Mouse (Mus musculus): ENCODE data around the gene Olfr1049.
"Not testable (repeated sequence)": the region's sequence is repeated elsewhere in the genome, so short reads cannot be mapped to it uniquely, and the experiment has no call there.

Gene Olfr1049

DNA sequence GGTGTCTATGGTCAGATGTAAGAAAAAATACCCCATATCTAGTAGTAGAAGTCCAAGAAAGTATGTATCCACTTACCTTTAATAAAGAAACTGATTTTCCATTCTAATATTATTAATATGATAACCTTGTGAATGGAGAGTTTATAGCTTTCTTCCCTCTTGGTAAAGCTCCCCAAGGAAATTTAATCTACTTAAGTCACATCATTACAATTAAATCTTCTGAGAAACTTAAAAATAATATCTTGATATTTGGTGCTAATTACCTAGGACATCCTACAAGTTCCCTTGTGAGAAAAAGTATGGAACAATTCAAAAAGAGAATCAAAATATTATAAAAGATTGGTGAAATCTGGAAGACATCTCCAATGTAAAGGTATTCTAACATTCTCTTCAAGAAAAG is at the start of gene Olfr1049:
Olfr1049 (minus strand) TSS at position 101 of the 400 bp plus-strand sequence.
- TF ChIP-seq GATA4 (IDR thresholded peaks at IDR 0.05; ENCODE audit: insufficient replicate concordance, low read length), result not testable (repeated sequence)

DNA sequence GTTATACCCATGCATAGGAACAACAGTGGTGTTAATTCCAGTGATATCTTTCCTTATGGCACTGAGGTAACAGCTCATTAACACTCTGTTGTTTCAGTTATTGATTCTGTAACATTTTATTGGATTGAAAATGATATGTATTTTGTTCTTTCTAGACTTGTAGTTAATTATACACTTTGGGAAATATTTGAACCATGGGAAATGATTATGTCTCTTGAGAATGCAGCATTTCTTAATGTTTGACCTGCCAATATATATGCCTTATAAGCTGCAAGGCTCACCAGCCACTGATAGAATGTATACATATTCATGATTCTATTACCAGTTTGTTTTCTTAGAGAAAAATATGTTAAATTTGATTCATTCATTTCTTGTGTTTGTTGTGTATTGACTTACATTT is 34.0 kb upstream of the Olfr1049 start, which contains the start of gene Olfr1052:
Olfr1052 (plus strand) TSS at position 301 of the 400 bp plus-strand sequence.
- no peak for TF ChIP-seq GATA4 (IDR thresholded peaks at IDR 0.05; ENCODE audit: insufficient replicate concordance, low read length)

DNA sequence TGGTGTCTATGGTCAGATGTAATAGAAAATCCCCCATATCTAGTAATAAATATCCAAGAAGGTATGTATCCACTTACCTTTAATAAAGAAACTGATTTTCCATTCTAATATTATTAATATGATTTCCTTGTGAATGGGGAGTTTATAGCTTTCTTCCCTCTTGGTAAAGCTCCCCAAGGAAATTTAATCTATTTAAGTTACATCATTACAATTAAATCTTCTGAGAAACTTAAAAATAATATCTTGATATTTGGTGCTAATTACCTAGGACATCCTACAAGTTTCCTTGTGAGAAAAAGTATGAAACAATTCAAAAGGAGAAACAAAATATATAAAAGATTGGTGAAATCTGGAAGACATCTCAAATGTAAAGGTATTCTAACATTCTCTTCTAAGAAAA is 20.9 kb upstream of the Olfr1049 start, which contains the start of gene Olfr1051:
Olfr1051 (minus strand) TSS at position 101 of the 400 bp plus-strand sequence.
- TF ChIP-seq GATA4 (IDR thresholded peaks at IDR 0.05; ENCODE audit: insufficient replicate concordance, low read length), result not testable (repeated sequence)

DNA sequence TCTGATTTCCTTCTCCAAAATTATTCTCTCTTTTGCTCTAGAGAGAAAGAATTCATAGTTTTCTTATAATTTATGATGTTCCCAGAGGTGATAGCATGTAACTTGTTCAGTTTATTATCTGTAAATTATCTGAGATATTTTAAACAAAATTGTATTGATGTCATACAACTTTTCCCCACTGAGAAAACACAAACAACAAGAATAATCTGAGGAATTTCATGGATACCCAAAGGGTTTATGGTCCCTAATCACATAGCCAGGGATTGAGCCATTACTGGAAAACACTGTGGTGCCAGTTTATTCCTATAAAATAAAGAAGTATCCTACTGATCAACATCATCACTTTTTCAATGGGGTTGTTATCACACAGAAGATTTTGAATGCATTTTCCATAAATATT is 17.9 kb downstream of the Olfr1049 start, which contains the start of gene Olfr1048:
Olfr1048 (minus strand) TSS at position 101 of the 400 bp plus-strand sequence.
- no peak for TF ChIP-seq GATA4 (IDR thresholded peaks at IDR 0.05; ENCODE audit: insufficient replicate concordance, low read length)

DNA sequence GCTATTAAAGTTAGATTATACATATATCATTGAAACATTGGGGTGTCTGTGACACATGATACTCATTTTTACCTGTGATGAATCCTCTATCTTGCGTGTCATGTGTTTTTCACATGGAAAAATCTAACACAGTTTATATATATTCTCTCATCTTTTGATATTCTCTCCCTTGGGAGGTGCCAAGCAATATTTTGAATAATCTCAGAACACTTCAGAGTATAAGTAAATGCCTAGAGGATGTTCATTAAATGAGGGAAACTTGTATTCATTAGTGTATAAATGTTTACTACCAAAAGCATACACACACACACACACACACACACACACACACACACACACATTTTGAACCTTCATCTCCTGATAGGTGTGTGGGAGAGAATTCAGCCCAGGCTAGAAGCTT is 26.8 kb downstream of the Olfr1049 start, which contains the start of gene Olfr1047:
Olfr1047 (minus strand) TSS at position 101 of the 400 bp plus-strand sequence.
- no peak for TF ChIP-seq GATA4 (IDR thresholded peaks at IDR 0.05; ENCODE audit: insufficient replicate concordance, low read length)

DNA sequence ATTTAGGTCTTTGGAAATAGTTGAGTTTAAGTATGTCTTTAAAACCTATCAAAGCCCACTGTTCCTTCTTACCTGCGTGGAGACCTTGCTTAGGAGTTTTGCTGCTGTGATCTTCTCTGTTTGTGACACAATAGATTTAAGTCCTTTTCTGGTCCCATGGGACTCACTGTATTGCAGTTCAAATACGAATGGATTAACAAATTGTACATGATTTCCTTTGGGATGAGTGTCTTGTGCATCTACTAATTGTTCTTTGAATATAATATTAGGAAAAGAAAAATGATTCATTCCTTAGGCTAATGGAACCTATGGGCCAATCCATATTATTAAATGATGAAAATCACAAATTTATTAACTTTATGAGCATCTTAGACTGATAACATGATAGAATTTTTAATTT is 38.9 kb downstream of the Olfr1049 start, which contains the start of gene Olfr1046:
Olfr1046 (minus strand) TSS at position 101 of the 400 bp plus-strand sequence.
- TF ChIP-seq GATA4 (IDR thresholded peaks at IDR 0.05; ENCODE audit: insufficient replicate concordance, low read length), result no peak
